Mouse (Mus musculus): ENCODE results near the gene Plcg2.

The Plcg2 gene

DNA sequence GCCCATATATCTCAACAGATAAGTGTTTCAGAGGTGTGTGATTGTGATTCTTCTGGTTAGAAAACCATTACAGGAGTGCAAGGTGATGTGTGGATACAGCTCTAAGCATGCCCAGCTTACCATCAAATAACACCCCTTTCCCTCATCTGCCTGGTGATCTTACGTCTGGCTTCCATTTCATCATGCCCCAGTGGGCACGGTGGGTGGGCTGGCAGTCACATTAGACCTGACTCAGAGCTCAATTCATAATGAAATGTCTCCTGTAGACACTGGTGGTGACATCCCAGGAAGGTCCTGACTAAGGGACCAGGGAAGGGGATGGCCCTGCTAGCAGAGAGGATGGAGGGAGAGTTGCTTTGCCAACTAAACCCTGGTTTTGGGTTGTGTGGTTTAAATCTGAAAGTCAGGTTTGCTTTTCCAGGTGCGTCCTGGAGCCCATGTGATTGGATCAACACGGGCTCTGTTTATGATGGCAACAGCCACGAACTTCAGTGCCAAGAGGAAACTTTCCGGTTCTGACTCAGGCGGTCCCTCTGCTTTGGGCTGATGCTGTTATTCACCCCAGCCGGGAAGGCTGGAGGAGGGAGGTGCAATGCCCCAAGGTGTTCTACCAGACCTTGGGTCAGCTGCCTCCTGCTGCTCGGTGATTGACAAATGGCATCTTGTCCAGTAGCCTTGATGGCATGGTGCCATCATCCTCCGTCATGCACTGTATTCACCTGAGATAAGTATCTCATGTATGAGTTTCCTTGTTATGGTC is 9.7 kb upstream of the Plcg2 start:
- DNase-seq = no peak

- DNase-seq = no peak
Observed at GRCm38 (mm10) chr8:117493543-117493942, 4.5 kb upstream of the Plcg2 start.

- no peak for DNase-seq
Observed at GRCm38 (mm10) chr8:117494874-117495273, 3.2 kb upstream of the Plcg2 start.

- DNase-seq = no peak
Observed at GRCm38 (mm10) chr8:117498915-117499540, 937 bp downstream of the Plcg2 start.

GRCm38 (mm10) chr8:117500232-117500823 is 2.2 kb downstream of the Plcg2 start:
- no peak for DNase-seq

DNA sequence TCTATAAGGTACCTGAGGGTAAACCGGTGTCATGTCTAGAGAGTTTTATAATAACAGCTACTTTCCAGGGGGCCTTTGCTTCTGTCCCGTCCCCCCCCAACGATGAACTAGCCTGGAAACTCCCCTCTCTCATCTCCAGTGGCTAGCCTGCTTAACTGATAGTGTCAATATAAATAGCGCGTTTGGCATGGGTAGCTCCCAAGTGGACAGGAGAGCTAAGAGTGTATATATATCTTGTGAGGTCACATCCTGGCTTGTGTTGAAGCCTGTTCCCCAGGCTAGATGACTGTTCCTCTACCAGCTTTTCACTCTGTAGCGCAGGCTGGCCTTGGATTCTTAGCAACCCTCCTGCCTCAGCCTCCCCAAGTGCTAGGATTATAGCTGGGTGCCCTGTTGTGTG is 3.2 kb downstream of the Plcg2 start:
- no peak for DNase-seq

GRCm38 (mm10) chr8:117503405-117504069 is 5.4 kb downstream of the Plcg2 start:
- DNase-seq = no peak

GRCm38 (mm10) chr8:117507703-117508102 is 9.6 kb downstream of the Plcg2 start:
- no peak for DNase-seq

GRCm38 (mm10) chr8:117516876-117517565 is 18.9 kb downstream of the Plcg2 start:
- no peak for DNase-seq

GRCm38 (mm10) chr8:117517861-117518260 is 19.8 kb downstream of the Plcg2 start:
- DNase-seq = no peak

- DNase-seq = no peak
Observed at GRCm38 (mm10) chr8:117518873-117519272, 20.8 kb downstream of the Plcg2 start.

DNA sequence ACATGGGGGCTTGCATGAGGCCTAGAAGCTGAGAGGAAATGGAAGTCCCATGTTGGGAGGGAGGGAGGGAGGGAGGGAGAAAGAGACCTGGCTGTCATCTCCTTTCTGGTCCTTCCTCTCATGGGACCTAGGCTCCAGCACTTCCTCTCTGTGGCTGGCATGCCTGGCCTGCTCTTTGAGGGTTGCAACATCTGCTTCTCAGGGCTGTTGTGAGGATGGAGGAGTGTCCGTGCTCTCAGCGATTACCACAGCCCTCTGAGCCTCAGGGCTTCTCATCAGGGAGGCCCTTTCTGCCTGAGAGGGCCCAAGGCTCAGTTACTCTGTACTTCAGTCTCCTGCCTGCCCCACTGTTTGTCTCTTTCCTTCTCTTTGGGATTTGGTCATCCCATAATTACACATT is 28.1 kb downstream of the Plcg2 start:
- no peak for DNase-seq

DNA sequence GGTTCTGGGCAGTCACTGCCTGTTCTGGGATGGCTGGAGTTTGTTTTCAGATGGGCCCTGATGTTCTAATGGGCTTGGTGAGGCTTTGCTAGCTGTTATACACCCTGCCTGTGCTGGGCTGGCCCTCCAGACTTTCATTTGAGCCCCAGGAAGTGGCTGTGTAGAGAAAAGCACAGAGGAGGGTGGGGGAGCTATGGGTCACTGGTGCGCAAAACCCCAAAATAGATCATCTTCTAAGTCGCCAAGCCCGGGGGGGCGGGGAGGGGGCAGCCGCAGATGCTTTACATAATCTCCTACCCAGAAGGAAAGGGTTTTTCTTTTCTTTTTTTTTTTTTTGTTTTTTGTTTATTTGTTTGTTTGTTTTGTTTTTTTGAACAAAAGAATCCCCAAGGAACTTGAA is 29.9 kb downstream of the Plcg2 start:
- no peak for DNase-seq

DNA sequence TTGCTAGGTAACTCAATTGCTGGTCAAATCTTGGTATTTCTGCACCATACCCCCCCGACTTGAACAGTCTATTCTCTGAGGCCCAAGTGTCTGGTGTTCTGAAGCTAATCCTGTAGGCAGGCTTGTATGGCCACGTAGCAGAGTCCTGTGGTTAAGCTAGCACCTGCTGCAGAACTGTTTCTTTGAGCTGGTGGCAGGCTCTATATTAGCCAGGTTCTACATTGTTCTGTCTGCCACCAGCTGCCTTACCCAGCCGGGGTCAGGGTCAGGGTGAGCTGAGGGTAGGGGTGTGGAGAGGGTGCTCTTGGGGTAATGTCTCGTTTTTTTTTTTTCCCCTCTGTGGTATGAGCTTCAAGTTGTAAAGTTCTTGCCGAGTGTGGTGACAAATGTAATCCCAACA is 31.1 kb downstream of the Plcg2 start:
- DNase-seq = no peak

GRCm38 (mm10) chr8:117532381-117532972 is 34.4 kb downstream of the Plcg2 start:
- DNase-seq = no peak

DNA sequence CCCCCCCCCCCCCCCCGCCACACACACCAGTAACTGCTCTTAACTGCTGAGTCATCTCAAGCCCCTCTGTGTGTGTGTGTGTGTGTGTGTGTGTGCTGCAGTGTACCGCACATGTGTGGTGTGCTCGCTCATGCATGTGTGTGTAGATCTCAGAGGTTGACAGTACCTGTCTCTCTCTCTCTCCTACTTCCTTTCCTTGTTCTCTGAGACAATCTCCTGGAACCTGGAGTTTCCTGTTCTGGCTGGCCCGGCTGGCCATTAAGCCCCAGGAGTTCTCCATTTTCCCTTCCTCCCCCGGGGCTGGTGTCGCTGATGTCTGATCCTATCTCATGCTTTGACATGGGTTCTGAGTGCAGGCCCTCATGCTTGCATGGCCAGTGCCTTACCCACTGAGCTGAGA is 38.8 kb downstream of the Plcg2 start:
- DNase-seq = no peak

DNA sequence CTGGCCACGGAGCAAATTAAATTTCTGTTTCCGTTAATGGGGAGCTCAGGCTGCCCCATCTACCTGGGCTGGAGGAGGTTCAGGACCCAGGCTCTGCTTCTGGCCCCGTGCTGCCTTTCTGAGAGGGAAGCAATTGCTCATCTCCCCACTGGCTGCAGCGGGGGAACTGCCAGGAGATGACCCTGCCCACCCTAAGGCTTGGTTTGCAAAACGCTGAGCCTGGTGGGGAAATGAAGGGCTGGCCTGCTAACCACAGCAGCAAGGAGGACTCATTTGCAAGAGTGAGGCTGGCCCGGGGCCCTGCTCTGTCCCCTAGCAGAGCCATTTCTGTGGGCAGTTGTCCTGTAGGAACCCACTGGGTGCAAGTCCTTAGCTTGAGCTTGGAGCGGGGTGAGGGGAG is 39.7 kb downstream of the Plcg2 start:
- no peak for DNase-seq

DNA sequence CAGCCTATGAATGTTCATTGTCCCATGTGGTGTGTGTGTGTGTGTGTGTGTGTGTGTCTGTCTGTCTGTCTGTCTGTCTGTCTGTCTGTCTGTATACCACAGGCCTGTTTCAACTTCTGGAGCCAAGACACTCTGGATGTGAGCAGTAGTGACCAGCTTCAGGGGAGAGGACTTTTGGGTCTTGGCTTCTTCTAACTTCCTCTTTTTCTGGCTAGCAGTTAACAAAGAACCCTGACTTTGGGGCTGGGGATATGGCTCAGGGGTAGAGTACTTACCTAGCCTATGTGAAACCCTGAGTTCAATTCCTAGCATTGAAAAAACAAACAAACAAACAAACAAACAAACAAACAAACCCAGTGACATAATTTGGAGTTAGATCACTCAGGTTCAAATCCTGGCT is 44.9 kb downstream of the Plcg2 start:
- DNase-seq = no peak

- no peak for DNase-seq
Observed at GRCm38 (mm10) chr8:117543789-117544188, 45.7 kb downstream of the Plcg2 start.

GRCm38 (mm10) chr8:117545043-117545442 is 47.0 kb downstream of the Plcg2 start:
- no peak for DNase-seq

DNA sequence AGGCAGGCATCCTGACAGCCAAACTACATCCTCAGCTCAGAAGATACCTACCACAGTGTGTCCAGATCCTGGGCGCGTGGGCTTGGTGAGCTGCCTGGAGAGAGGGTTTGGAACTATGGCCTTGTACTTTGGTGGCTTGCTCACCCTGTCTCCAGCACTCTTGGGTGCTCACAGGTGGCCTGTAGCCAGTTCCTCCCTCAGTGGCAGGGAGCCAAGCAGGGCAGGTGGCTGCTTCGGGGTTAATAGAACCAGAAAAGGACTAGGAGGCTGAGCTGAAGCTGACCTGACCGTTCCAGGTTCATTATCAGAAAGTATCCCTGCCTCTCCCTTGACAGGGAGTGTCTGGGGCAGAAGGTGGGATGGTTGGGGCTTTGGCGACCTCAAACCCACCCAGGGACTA is 48.3 kb downstream of the Plcg2 start:
- DNase-seq = no peak

- DNase-seq = no peak
Observed at GRCm38 (mm10) chr8:117547945-117548344, 49.9 kb downstream of the Plcg2 start.

- DNase-seq = no peak
Observed at GRCm38 (mm10) chr8:117548453-117548852, 50.4 kb downstream of the Plcg2 start.

Measured in right cerebral cortex, adult 18-20 months (tissue).